Mouse (Mus musculus): Measurements from ENCODE around the gene Sucnr1.
"Not testable (repeated sequence)": the region's sequence is repeated elsewhere in the genome, so short reads cannot be mapped to it uniquely, and the experiment has no call there.

Sucnr1 gene

GRCm38 (mm10) chr3:60081648-60082047 lies at the start of gene Sucnr1:
TSS of gene Sucnr1 (plus strand) at chr3:60081869.
- DNase-seq (ENCODE audit: low read depth, low spot score): no peak

DNA sequence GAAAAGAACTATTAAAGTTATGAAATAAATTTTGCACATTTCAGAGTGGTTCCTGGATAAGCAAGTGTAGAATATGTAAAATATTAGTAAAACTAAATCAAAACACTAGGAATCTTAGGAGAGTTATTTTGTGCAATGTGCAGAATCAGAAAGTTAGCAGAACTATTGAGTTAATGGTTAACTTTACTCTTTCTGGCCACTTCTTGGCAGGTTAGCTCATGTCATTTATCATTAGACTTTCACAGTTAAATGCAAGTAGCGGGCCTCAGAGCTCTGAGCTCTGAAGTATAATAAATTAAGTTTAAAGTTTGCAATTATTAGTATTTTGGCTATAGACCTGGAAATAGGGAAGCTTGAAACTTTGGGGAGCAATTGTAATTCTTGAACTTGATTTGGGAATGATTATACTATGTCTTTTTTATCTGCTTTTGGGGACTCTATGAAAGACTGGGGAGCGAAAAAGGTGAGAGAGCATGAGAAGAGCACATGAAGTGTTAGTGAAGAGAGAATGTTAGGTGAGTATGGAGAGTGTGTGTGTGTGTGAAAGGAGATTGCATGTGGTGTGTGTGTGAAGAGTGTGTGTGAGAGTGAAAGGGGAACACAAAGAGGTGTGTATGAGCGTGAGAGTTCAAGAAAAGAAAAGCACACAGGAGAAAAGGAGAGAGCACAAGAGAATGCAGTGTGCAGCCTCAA lies 35.3 kb upstream of the Sucnr1 start:
- DNase-seq (ENCODE audit: low read depth, low spot score): no peak

DNA sequence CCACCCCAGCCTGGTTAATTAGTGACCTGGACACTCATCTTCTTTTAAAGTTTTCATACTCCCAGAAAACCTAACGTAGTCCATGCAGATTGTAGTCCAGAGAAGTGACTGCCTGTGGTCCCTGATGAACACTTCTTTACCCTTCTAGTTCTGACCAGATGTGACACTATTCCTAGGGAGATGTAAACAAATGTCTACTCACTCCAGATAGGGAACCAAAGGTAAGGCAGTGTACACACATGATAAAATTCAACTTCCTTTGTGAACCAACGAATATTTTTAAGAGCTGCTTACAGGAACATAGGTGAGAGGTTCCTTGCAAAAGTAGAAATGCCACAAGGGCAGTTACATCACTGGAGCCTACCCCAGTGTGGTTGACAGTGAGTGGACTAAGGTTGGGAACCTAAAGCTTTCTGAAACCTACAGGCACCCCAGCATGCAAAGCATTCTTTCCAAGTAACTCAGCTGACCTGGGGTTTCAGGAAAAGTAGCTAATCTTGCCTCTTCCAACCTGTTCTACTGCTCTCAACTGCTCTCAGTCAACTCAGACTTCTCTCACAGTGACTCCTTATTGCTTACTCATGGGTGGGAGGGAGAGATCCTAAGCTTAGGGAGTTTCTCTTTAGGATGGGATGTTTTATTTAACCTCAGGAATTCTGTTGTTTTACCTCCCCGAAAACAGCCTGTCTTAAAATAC lies 28.3 kb upstream of the Sucnr1 start:
- no peak for DNase-seq (ENCODE audit: low read depth, low spot score)

GRCm38 (mm10) chr3:60053931-60054330 lies 27.7 kb upstream of the Sucnr1 start:
- DNase-seq (ENCODE audit: low read depth, low spot score): no peak

- no peak for DNase-seq (ENCODE audit: low read depth, low spot score)
Observed at GRCm38 (mm10) chr3:60056451-60056850, 25.2 kb upstream of the Sucnr1 start.

GRCm38 (mm10) chr3:60057070-60057808 lies 24.4 kb upstream of the Sucnr1 start:
- no peak for DNase-seq (ENCODE audit: low read depth, low spot score)

DNA sequence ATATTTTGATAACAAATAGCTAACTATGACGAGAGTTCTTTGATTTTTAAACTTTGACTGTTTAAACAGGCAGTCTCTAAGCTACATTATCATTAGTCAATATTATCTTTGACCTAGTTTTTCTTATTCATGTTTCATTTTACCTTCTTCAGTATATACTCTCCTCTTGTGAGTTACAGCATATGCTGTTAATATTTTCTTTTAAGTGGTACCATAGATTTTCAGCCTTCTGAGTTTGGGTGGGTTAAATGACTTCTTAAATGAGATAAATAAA lies 23.9 kb upstream of the Sucnr1 start:
- DNase-seq (ENCODE audit: low read depth, low spot score): no peak

DNA sequence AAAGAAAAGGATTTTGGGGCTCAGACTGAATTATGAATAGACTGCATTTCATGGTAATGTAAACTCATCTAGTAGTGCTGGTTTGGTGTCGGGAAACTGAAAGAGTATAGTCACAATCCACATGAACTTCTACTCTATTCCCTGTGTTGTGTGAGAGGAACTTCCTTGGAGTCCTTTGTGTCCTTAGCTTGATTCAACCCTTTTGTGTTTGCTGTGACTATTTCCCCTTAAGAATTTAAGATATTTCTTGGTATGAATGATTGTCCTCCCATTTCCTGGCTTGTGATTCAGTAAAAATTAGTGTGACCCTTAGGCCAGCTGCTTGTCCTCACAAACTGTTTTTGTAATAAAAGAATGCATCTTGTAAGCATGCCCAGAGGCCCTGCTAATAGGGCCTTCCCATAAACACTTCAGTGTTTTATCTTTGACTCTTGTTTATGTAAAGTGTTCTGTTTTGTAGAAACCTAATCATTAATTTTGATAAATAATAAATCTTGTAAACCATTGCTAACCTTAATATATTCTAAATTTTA lies 2.7 kb upstream of the Sucnr1 start:
- no peak for DNase-seq (ENCODE audit: low read depth, low spot score)

DNA sequence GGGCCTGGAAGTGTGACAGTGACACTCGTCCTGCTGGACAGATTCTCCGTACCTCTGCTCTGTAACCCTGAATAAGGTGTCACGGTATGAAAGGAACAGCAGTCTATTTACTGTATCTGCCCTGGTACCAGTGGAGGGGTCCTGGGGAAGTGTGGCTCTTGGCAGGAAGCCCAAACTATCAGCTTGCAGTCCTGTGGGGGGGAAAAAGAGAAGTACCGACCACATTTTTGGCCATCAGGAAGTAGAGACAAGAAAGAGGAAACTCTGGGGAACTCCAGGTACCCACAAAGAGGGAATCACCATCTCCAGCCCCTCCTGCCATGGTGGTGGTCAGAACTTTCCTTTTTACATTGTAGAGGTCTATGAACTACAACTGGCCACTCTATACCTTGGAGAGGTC lies 1.1 kb upstream of the Sucnr1 start:
- DNase-seq (ENCODE audit: low read depth, low spot score): no peak

- DNase-seq (ENCODE audit: low read depth, low spot score): no peak
Observed at GRCm38 (mm10) chr3:60082746-60083145, 1.1 kb downstream of the Sucnr1 start.

DNA sequence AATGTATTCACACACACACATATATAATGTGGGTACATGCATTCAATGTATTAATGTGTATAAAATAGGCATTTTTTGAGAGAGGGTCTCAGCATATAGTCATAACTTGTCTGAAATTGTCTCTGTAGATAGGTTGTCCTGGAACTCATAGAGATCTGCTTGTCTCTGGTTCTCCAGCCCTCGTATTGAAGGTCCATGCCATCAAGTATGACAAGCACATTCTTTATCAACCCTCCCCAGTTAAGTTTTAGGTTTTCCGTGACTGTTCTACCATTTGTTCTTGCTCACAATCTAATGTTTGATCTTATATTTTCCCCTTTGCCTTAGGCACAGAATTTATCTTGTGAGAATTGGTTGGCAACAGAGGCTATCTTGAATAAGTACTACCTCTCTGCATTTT lies 4.1 kb downstream of the Sucnr1 start:
- no peak for DNase-seq (ENCODE audit: low read depth, low spot score)

GRCm38 (mm10) chr3:60091321-60091720 lies 9.7 kb downstream of the Sucnr1 start:
- DNase-seq (ENCODE audit: low read depth, low spot score): no peak

- no peak for DNase-seq (ENCODE audit: low read depth, low spot score)
Observed at GRCm38 (mm10) chr3:60094386-60095156, 12.9 kb downstream of the Sucnr1 start.

DNA sequence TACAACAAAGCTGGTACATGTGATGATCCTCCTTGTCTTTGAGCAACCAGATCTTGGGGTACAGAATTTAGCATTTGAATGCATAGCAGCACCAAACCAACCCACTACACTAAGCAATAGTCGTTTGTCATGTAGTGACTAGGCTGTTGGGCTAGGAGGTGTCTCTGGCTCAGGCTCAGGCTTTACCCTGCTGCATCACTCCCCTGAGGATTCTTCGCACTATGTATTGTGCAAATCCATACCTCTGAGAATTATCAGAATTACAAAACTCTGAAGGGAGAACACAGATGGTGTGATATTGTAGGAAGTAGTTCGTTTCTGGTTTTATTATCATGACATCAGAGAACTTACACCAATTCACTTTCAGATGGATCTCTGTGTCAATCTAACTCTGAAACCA lies 15.3 kb downstream of the Sucnr1 start:
- DNase-seq (ENCODE audit: low read depth, low spot score): no peak

GRCm38 (mm10) chr3:60097485-60097884 lies 15.8 kb downstream of the Sucnr1 start:
- no peak for DNase-seq (ENCODE audit: low read depth, low spot score)

- no peak for DNase-seq (ENCODE audit: low read depth, low spot score)
Observed at GRCm38 (mm10) chr3:60098521-60098920, 16.9 kb downstream of the Sucnr1 start.

DNA sequence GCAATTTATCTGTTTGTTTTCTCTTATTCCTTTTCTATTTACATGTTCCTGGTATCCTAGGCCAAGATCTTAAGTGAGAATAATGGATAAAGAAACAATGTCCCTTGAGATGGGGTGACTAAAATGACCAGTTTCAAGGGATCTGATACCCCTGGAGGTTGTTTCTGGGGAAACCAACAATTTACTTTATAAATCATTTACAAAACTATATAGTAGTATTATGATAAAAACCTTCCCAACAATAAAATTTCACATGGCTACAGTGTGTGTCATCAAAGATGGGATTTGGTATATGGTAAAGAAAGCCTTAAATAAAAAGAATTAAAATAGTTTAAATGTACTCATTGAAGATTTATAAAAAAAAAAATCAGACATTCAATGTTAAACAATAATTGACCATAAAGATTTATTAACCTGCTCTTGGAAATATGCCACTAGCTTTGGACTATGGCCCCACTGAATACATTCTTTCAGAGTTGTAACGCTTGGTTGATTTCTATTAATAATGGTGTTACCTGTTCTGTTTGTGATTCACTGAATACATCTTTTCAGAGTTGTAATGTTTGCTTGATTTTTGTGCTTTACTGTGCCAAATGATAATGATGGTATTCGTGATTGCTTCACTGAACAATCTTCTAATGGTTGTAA lies 22.9 kb downstream of the Sucnr1 start:
- DNase-seq (ENCODE audit: low read depth, low spot score): no peak

DNA sequence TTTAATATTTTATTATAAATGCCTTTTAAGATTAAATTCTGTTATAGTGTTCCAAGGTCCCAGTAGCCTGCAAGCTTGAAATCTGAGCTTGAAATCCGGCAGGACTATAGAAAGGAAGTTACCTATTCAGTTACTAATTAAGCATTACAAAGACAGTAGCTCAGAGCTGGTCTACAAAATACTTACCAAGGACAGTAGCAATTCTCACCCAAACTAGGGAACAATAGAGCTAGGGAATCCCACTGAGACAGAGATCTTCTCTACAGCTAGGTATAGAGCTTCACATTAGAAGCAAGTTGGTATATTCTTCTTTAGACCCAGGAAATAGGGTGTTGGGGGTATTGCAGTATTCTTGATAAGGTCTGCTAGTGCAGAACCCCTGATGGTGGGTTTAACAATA lies 24.8 kb downstream of the Sucnr1 start:
- not testable (repeated sequence) for DNase-seq (ENCODE audit: low read depth, low spot score)

- no peak for DNase-seq (ENCODE audit: low read depth, low spot score)
Observed at GRCm38 (mm10) chr3:60107736-60108135, 26.1 kb downstream of the Sucnr1 start.

DNA sequence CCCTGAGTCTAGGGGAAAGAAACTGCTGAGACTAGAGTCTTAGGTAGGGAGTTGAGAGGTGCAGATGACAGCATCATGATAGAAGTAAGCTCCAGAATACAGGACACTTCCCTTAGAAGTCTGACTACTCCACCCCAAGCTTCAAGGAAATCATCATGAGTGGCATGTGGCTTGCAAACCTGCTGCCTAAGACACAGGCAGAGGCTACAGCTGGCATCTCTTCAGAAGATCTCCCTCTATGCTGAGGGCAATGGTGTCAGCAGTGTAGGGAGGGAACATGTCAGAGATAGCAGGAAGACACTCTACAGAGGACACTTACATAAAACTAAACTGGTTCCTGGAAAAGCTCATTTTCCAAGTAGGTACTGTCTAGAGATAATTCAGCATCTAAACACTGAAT lies 27.1 kb downstream of the Sucnr1 start:
- no peak for DNase-seq (ENCODE audit: low read depth, low spot score)

DNA sequence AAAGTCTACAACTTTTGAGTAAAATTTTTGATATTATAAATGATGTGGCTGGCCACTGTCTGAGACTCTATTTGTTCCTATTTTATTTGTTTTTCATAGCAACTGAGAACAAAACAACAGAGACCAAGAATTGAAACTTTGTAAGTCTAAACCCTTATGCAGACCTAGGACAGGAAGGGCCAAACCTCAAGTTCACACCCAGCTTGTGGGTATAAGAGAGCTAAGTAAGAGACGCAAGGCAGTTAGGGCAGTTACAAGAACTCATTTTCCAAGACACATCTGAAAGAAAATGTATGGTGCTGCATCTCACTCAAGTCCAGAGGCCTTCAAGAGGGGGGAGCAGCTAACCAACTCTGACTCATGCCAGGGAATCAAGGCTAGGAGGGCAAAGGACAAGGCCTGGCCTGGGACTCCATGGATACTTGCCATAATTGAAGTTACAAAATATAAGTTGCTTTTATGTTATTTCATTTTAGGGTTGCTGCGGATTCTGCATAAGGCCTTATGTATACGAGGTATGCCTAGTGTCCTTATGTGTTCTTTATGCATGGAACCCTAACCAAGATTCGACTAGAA lies 29.6 kb downstream of the Sucnr1 start:
- no peak for DNase-seq (ENCODE audit: low read depth, low spot score)
